Mouse (Mus musculus): Measurements from ENCODE around the gene B4galt7.

- no peak for TF ChIP-seq CTCF (conservative IDR thresholded peaks at IDR 0.05; ENCODE audit: insufficient read depth, insufficient read length, low read depth, low read length)
- no peak for TF ChIP-seq POLR2A (IDR thresholded peaks at IDR 0.05; ENCODE audit: low read depth, low read length)
Observed at GRCm38 (mm10) chr13:55606899-55607623, 7.4 kb downstream of the B4galt7 start.

Measured in kidney, adult 2 months (tissue).